Mouse (Mus musculus) ES-Bruce4 (cell line): ENCODE results near the gene Tnnt2.
A peak's percentile ranks its signal among the peaks of the same experiment; 100 is the strongest.

Experiments used
- CTCF ChIP-seq: IDR thresholded peaks from one replicate; pipeline ENCODE4 v1.8.1; 2011; ENCODE audit warnings: low read depth, low read length
- POLR2A ChIP-seq: IDR thresholded peaks from one replicate; pipeline ENCODE4 v1.8.1; 2011; ENCODE audit warnings: low read length; ENCODE audit not compliant: insufficient read depth

DNA sequence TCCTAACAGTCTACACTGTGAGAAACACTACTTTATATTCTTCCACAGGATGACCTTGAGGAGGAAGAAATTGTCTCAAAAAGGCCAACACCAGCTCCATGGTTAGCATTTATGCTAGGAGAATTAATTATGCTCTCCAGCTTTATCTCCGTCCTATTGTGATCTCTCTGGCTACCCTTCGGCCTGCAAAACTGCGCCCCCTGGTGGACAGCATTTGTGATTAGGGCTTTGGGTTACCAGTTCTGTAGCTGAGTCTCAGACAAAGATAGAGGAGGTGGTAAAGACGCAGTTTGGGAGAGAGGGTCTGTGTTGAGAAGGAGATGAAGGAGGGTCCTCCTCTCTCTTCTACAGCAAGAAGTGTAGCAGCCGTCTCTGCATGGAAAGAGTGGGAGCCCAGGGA is 46.3 kb upstream of the Tnnt2 start:
- no peak for TF ChIP-seq POLR2A
- TF ChIP-seq CTCF: peak; percentile 95
